Mouse (Mus musculus) kidney, embryonic 16.5 days (tissue): ENCODE data around the gene Midn. TPM values are rescaled to one million over a fixed set of nuclear protein-coding genes. Genes with fewer than 3 reads are reported as not detected.

ENCODE experiments used
- ATAC-seq: fragments of 200-750 bp; cut with Nextera tagmentation; 2 replicates; pipeline ENCODE4 v1.8.0; 2017; ENCODE audit warnings: moderate TSS enrichment; ENCODE audit not compliant: low FRiP score, low TSS enrichment
- H3K27ac ChIP-seq: fragments of 300-500 bp; sonication (generic); 2 replicates; pipeline ENCODE4 v1.5.1; 2014; ENCODE audit warnings: low read length
- H3K27me3 ChIP-seq: fragments of 300-500 bp; sonication (generic); 2 replicates; pipeline ENCODE4 v1.6.1; 2014; ENCODE audit warnings: low read length, control low read depth, mixed read lengths; ENCODE audit not compliant: insufficient read depth
- H3K36me3 ChIP-seq: fragments of 300-500 bp; sonication (generic); 2 replicates; pipeline ENCODE4 v1.6.1; 2014; ENCODE audit warnings: low read length, control low read depth, mixed read lengths; ENCODE audit not compliant: insufficient read depth
- H3K4me1 ChIP-seq: fragments of 300-500 bp; sonication (generic); 2 replicates; pipeline ENCODE4 v1.6.1; 2014; ENCODE audit warnings: low read length, control low read depth, mixed read lengths; ENCODE audit not compliant: insufficient read depth
- H3K4me2 ChIP-seq: fragments of 300-500 bp; sonication (generic); replicated peaks from 2 replicates; pipeline ENCODE4 v1.6.1; 2014; ENCODE audit warnings: low read depth, low read length
- H3K4me3 ChIP-seq: fragments of 300-500 bp; sonication (generic); 2 replicates; pipeline ENCODE4 v1.5.1; 2014; ENCODE audit warnings: mild to moderate bottlenecking, low read length
- H3K9ac ChIP-seq: fragments of 300-500 bp; sonication (generic); replicated peaks from 2 replicates; pipeline ENCODE4 v1.6.1; 2014; ENCODE audit warnings: low read length
- H3K9me3 ChIP-seq: fragments of 300-500 bp; sonication (generic); 2 replicates; pipeline ENCODE4 v1.6.1; 2016; ENCODE audit warnings: low read length, control low read depth
- whole genome bisulfite sequencing: fragments of 180-500 bp; shearing (Covaris S2); extraction: QIAGEN DNeasy Blood & Tissue Kit; methylation state at CpG from one replicate; pipeline ENCODE4 v1.1.7; 2014; 5-methylcytosine and 5-hydroxymethylcytosine counted together
- polyA plus RNA-seq: library from polyadenylated mRNA; unstranded; fragments of >200 nt; fragmentation: Nextera tagmentation; extraction: Ambion mirVana; gene quantifications from 2 replicates; pipeline ENCODE4 v1.2.1, GENCODE M21; 2015

Gene Midn
- polyA plus RNA-seq, 1 experiment from 2014 or later = 15.9 TPM

GRCm38 (mm10) chr10:80173955-80174640 lies 26.0 kb downstream of the Midn start:
- ATAC-seq = no peak
- Histone ChIP-seq H3K9me3 (no peaks in the 10 kb centered on the region), H3K9ac (no peak overlapping the region), H3K27me3 (no peaks in the 10 kb centered on the region), H3K4me2 (no peak overlapping the region), H3K36me3 (peaks cover 26% of the 10 kb centered on the region), H3K4me1 (peaks cover 27% of the 10 kb centered on the region), H3K27ac (no peak overlapping the region), H3K4me3 (no peak overlapping the region)
- WGBS = 89% methylated on average over 10 of the region's 10 CpGs

GRCm38 (mm10) chr10:80174705-80175104 lies 26.6 kb downstream of the Midn start:
- Histone ChIP-seq H3K9ac (no peak overlapping the region), H3K4me2 (no peak overlapping the region), H3K4me1 (peaks cover 21% of the 10 kb centered on the region), H3K27ac (no peak overlapping the region), H3K36me3 (peaks cover 25% of the 10 kb centered on the region), H3K27me3 (no peaks in the 10 kb centered on the region), H3K4me3 (no peak overlapping the region), H3K9me3 (no peaks in the 10 kb centered on the region)
- ATAC-seq = no peak
- WGBS = 59% methylated on average over 2 of the region's 2 CpGs

- no peaks in the 10 kb centered on the region for H3K27me3 ChIP-seq
- H3K27ac ChIP-seq = no peak overlapping the region
- no peak overlapping the region for H3K4me2 ChIP-seq
- ATAC-seq = no peak
- H3K4me1 ChIP-seq = peaks cover 23% of the 10 kb centered on the region
- H3K9ac ChIP-seq = no peak overlapping the region
- peaks cover 16% of the 10 kb centered on the region for H3K36me3 ChIP-seq
- WGBS = 25% methylated on average over 4 of the region's 4 CpGs
- H3K4me3 ChIP-seq = no peak overlapping the region
- no peaks in the 10 kb centered on the region for H3K9me3 ChIP-seq
Measured at GRCm38 (mm10) chr10:80175536-80176269, 27.6 kb downstream of the Midn start.

GRCm38 (mm10) chr10:80176270-80176834 lies 28.3 kb downstream of the Midn start:
- Histone ChIP-seq H3K27ac (no peak overlapping the region), H3K9me3 (no peaks in the 10 kb centered on the region), H3K36me3 (peaks cover 9% of the 10 kb centered on the region), H3K4me1 (peaks cover 28% of the 10 kb centered on the region), H3K9ac (no peak overlapping the region), H3K4me3 (no peak overlapping the region), H3K27me3 (no peaks in the 10 kb centered on the region), H3K4me2 (no peak overlapping the region)
- 73% methylated on average over 5 of the region's 5 CpGs for WGBS
- ATAC-seq = no peak

- Histone ChIP-seq H3K27ac (no peak overlapping the region), H3K4me3 (no peak overlapping the region), H3K4me1 (peaks cover 16% of the 10 kb centered on the region), H3K9ac (no peak overlapping the region), H3K4me2 (no peak overlapping the region), H3K36me3 (peaks cover 3% of the 10 kb centered on the region; the same call in 1 of the 2 replicates), H3K27me3 (no peaks in the 10 kb centered on the region), H3K9me3 (no peaks in the 10 kb centered on the region)
- ATAC-seq = no peak
- WGBS = 70% methylated on average over 7 of the region's 7 CpGs
Measured at GRCm38 (mm10) chr10:80177441-80178279, 29.6 kb downstream of the Midn start.

- Histone ChIP-seq H3K9me3 (no peaks in the 10 kb centered on the region), H3K36me3 (peaks cover 3% of the 10 kb centered on the region; the same call in 1 of the 2 replicates), H3K4me1 (peaks cover 15% of the 10 kb centered on the region), H3K4me2 (peak within 1 kb of the TSS; percentile 71), H3K9ac (peak within 1 kb of the TSS; percentile 75), H3K27ac (peak within 1 kb of the TSS; percentile 23; the same call in 1 of the 2 replicates), H3K27me3 (no peaks in the 10 kb centered on the region), H3K4me3 (peak within 1 kb of the TSS; percentile 53)
- 2% methylated on average over 68 of the region's 106 CpGs for WGBS
- peak; percentile 58 for ATAC-seq
Measured at GRCm38 (mm10) chr10:80179068-80180051, 31.3 kb downstream of the Midn start, which contains the start of gene Efna2. Gene Efna2 (plus strand): TSS chr10:80179482.

GRCm38 (mm10) chr10:80180288-80180687 lies 32.2 kb downstream of the Midn start:
- Histone ChIP-seq H3K4me3 (peak overlapping the region; percentile 53), H3K27me3 (no peaks in the 10 kb centered on the region), H3K4me1 (peaks cover 15% of the 10 kb centered on the region), H3K27ac (no peak overlapping the region), H3K9ac (peak overlapping the region; percentile 75), H3K36me3 (peaks cover 3% of the 10 kb centered on the region; the same call in 1 of the 2 replicates), H3K9me3 (no peaks in the 10 kb centered on the region), H3K4me2 (peak overlapping the region; percentile 71)
- WGBS = 50% methylated on average over 6 of the region's 6 CpGs
- ATAC-seq = no peak

- no peaks in the 10 kb centered on the region; the same call in 1 of the 2 replicates for H3K27me3 ChIP-seq
- H3K9ac ChIP-seq = peak overlapping the region; percentile 75
- peaks cover 15% of the 10 kb centered on the region for H3K4me1 ChIP-seq
- no peak overlapping the region for H3K27ac ChIP-seq
- no peak for ATAC-seq
- peak overlapping the region; percentile 71 for H3K4me2 ChIP-seq
- peaks cover 3% of the 10 kb centered on the region; the same call in 1 of the 2 replicates for H3K36me3 ChIP-seq
- peak overlapping the region; percentile 53; the same call in 1 of the 2 replicates for H3K4me3 ChIP-seq
- no peaks in the 10 kb centered on the region for H3K9me3 ChIP-seq
- 38% methylated on average over 5 of the region's 5 CpGs for whole genome bisulfite sequencing
Measured at GRCm38 (mm10) chr10:80180823-80181222, 32.8 kb downstream of the Midn start.
